Mouse (Mus musculus): ENCODE measurements around the gene Gm10842. TPM values are rescaled to one million over a fixed set of nuclear protein-coding genes. Genes with fewer than 3 reads are reported as not detected.
A peak's percentile ranks its signal among the peaks of the same experiment; 100 is the strongest.

Gene Gm10842
- total RNA-seq, 1 experiment from 2014 or later = not detected

DNA sequence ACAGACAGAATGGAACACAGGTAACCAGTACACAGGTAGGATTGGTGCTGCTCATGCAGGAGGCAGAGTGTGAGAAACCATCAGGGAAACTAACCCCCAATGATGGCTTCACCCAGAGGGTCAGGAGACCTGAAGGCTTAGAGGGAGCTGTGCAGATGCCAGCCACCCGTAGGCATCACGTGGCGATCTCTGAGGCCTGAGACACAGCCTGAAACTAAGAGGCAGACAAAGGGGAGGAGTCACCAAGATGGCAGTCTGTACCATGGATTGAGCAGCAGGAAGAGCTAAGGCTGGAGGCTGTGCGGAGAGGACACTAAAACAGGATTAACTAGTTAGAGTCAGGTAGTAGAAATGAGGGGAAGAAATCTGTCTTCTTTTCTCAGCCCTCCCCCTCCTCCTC lies 4.0 kb downstream of the Gm10842 start:
- ATAC-seq (replicated peaks in 1 of 2; ENCODE audit: insufficient read depth in 1 of 2, low FRiP score in 2 of 2, low TSS enrichment in 1 of 2, low read depth in 1 of 2, poor library complexity in 2 of 2, severe bottlenecking in 2 of 2) = no peak

DNA sequence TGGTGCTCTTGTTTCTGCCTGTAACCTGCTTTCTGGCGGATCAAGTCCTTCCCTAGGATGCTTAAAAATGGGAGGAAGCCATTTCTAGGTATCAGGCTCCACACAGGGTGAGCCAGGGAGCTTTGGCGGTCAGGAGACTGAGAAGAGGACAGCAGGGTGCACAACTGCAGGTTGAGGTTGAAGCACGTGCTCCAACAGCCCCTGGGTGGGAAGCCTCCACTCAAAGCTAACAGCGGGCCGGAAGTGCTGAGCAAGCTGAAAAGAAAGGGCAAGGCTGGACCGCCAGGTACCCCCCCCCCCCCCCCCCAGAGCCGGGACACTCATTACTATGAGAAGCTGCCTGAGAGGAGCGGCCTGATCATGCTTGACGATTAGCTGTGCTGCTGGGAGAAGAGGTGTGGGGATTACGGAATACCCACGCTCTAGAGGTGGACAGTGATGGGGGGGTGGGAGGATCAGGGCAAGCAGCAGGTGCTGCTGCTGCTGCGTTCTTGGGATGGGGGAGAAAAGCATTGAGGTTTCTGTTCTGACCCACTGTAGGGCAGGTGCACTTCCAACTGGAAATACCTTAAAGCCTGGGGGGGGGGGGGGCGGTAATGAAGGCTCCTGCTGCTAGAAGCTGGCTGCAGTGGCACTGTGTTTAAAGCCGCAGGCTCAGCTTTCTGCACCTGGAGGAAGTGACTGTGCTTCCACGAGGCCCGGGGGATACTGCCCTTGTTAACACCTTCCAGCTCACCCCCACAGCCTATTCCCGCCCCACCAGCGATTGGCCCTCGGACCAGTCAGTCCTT lies 4.7 kb downstream of the Gm10842 start:
- ATAC-seq (replicated peaks in 1 of 2; ENCODE audit: insufficient read depth in 1 of 2, low FRiP score in 2 of 2, low TSS enrichment in 1 of 2, low read depth in 1 of 2, poor library complexity in 2 of 2, severe bottlenecking in 2 of 2) = peak; percentile 63 to 76

DNA sequence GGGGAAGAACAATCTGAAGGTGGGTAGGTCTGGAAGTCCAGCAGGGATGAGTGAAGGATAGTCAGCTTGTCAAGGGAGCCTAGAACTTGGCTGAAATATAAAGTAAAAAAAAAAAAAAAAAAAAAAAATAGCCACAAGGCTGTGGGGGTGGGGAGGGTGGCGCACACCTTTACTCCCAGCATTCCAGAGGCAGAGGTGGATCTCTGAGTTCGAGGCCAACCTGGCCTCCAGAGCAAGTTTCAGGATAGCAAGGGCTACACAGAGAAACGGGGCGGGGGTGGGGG lies 5.3 kb downstream of the Gm10842 start:
- ATAC-seq (replicated peaks in 1 of 2; ENCODE audit: insufficient read depth in 1 of 2, low FRiP score in 2 of 2, low TSS enrichment in 1 of 2, low read depth in 1 of 2, poor library complexity in 2 of 2, severe bottlenecking in 2 of 2) = no peak

DNA sequence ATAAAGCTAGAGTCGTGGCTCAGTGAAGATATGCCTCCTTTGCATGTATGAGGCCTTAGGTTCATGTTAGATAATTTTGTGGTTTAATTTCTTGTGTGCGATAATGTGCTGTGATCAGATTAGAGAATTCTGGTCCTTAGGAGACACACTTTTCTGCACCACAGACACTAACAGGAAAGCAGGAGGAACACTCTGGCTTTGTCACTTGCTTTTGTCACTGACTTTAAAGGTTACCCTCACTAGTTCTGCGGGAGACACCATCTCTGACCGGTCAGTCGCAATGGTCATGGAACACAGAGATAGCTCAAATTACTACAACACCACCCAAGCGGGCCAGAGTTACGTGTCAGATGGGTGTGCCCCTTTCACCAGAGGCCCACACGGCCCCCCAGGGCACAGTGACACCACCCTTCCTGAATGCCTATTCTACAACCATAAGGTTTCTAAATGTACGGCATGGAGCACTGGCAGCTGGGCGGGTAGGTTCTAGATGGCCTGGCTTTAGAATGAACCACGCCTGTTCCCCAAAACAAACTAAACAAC lies 5.7 kb downstream of the Gm10842 start:
- ATAC-seq (replicated peaks in 1 of 2; ENCODE audit: insufficient read depth in 1 of 2, low FRiP score in 2 of 2, low TSS enrichment in 1 of 2, low read depth in 1 of 2, poor library complexity in 2 of 2, severe bottlenecking in 2 of 2) = peak in 1 of 2 experiments; percentile 24; a peak in 1 of 4 replicates

DNA sequence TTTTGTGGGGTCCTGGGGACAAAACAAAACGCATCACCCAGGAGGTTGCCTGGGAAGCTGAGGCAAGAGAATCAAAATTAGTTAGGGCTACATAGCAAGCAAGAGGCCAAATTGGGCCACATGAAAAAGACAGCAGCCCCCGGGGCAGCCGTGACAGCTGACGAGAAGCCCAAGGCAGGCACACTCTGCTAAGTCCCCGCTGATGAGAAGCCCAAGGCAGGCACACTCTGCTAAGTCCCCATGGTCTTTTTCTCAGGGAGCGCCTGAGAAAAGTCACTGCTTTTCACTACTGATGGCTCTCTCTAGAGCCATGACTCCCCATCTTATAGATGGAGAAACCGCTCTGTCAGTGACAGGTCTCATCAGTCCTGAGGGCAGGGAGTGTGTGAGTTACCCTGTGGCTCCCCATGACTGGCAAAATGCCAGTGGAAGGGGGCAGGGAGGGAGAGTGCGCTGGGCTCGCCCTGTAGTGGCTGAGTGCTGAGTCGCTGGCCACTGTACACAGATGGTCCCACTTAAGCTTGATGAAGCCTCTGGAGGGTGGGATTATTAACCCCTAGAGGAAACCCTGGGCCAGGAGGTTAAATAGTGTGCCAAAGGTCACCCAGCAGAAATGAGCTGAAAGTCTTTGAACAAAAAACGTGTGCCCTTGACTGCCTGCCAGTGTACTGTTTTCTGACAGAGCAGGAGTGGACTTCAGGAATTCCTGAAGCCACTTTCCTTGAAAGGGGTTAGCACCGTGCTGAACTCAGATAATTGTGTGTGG lies 6.6 kb downstream of the Gm10842 start:
- ATAC-seq (replicated peaks in 1 of 2; ENCODE audit: insufficient read depth in 1 of 2, low FRiP score in 2 of 2, low TSS enrichment in 1 of 2, low read depth in 1 of 2, poor library complexity in 2 of 2, severe bottlenecking in 2 of 2) = 0 out of 4 replicates have a peak, but pooled peaks have one; percentile 13 to 18

DNA sequence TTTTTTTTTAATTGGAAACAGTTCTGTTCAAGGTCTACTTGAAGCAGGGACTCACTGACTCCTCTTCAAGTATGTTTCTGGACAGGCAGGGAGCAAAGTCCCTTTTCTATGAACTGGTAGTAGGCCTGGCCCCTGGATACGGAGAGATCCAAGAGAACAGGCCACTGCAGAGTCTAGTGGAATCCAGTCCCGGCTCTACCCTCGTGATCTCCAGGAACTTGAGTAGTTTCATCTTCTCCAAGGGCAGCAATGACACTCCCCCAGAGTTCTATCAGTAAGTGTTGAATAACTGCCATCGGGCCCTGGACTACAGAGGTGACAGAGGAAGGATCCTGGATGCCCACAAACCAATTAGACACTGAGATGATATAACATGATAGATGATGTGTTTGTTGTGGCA lies 9.2 kb downstream of the Gm10842 start:
- ATAC-seq (replicated peaks in 1 of 2; ENCODE audit: insufficient read depth in 1 of 2, low FRiP score in 2 of 2, low TSS enrichment in 1 of 2, low read depth in 1 of 2, poor library complexity in 2 of 2, severe bottlenecking in 2 of 2) = no peak

DNA sequence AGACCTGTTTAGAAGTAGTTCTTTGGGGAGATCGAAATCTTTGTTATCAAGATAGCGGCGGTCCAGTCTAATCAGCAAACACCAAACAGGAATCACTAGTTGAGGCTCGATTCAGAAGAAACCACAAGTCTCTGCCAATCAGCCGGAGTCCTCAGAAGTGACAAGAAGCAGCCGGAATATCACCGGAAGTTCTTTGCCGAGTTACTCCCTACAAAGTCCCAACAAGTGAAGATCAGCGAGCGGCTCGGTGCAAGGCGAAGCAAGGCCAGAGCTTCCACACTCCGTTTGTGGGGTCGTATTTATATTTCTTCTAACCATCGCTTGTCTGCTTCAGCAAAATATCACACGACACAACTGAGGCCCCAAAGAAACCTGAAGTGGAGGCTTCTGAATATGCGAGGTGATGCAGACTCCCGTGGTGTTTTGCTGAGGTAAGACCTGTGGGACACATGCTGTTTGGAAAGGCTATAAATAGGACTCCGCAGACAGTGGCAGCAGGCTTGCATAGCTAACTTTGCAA lies 10.1 kb downstream of the Gm10842 start:
- ATAC-seq (replicated peaks in 1 of 2; ENCODE audit: insufficient read depth in 1 of 2, low FRiP score in 2 of 2, low TSS enrichment in 1 of 2, low read depth in 1 of 2, poor library complexity in 2 of 2, severe bottlenecking in 2 of 2) = no peak

DNA sequence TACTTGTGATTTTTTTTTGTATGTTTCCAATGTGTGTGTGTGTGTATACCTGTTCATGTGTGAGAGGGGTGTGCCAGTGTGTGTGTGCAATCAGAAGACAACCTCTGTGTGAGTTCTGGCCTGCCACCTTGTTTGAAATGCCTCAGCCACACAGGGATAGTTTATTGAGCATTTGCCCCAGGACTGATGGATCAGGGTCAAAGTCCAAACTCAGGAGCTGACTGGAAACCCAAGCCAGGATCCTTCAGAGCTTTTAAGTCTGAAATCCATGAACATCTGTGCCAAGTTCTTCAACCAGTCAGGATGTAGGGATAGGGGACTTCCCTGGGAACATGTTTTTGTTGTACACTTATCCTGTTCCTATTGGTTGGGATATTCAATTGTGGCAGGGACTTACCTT lies 11.4 kb downstream of the Gm10842 start:
- no peak for ATAC-seq (replicated peaks in 1 of 2; ENCODE audit: insufficient read depth in 1 of 2, low FRiP score in 2 of 2, low TSS enrichment in 1 of 2, low read depth in 1 of 2, poor library complexity in 2 of 2, severe bottlenecking in 2 of 2)

DNA sequence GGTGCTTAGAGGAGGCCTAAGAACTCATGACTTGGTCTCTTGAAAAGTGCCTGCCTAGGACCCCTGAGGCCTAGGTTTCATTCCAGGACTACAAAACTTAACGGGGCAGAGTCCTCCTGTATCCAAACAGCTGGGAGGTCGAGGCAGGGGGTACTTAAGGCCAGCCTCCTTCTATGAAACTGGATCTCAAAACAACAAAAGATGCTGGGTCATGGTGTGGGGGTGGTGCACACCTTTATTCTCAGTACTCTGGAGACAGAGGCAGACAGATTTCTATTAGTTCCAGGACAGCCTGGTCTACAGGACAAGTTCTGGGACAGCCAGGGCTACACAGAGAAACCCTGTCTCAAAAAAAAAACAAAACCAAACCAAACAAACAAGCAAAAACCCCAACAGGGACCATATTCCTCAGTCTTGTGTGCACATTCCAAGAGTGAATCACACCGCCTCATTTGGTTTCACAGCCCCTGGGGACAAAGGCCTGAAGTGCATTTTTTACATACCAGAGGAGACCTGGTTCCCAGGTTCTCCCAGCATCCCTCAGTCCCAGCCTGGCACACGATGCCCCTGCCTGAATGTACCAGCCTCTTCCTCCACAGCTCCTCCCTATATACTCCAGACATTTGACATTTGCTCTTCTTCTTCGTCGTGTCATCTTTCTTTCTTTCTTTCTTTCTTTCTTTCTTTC lies 13.1 kb downstream of the Gm10842 start:
- no peak for ATAC-seq (replicated peaks in 1 of 2; ENCODE audit: insufficient read depth in 1 of 2, low FRiP score in 2 of 2, low TSS enrichment in 1 of 2, low read depth in 1 of 2, poor library complexity in 2 of 2, severe bottlenecking in 2 of 2)

DNA sequence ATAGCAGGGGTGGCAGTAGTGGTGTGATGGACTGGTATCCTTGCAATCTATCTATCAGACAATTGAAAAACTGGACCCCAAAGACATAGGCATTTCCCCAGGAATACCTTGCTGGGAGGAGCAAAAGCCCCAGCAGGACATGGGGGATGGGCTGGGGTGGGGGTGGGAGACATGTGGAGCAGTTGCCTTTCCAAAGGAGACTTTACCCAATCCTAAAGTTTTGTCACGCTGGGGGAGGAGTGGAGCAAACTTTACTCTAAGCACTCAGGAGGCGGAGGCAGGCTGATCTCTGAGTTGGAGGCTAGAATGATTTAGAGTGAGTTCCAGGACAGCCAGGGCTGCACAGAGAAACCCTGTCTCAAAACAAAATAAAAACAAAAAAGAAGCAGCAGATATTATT lies 14.7 kb downstream of the Gm10842 start:
- ATAC-seq (replicated peaks in 1 of 2; ENCODE audit: insufficient read depth in 1 of 2, low FRiP score in 2 of 2, low TSS enrichment in 1 of 2, low read depth in 1 of 2, poor library complexity in 2 of 2, severe bottlenecking in 2 of 2) = no peak

DNA sequence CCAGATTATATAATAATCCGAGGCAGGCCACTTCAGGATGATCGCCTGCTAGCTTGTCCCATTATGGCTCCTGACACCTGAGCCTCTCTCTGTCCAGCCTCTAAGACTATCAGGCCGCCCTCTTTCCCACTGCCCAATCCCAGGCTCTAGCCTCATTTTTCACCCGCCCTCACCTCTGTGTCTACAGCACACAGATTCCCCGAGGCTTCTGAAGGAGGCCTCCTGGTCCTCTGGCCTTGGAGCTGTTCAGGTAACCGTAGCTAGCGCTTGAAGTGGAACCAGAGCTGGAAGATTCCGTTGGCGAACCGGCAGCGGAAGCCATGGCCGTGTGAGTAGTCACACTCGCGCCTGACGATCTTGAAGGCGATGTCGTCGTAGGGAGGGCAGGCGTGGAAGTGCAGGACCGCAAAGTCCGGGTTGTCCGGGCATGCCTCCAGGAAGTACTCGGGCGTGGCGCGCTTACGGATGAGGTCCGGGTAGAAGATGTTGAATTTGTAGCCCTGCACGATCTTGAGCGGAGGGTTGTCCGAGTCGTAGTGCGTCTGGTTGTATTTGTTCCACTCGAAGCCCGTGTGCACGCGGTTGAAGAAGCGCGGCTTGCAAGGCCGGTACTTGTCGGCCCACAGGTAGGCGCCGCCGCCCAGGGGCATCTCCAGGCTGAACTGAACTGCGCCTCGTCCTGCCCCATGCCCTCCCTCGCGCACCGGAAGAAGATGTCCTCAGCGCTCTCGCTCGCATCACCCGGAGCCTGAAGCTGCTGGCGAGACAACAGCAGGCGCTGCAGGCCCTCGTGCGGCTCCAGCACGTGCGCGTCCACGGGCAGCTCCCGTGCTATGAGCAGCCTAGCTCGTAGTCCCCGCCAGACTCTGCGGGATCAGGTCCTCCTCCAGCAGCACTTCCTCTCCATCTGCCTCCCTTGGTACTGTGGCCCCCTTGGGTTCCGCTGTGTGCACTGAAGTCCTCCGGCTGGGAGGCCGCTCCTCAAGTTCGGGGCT lies 18.1 kb downstream of the Gm10842 start:
- no peak for ATAC-seq (replicated peaks in 1 of 2; ENCODE audit: insufficient read depth in 1 of 2, low FRiP score in 2 of 2, low TSS enrichment in 1 of 2, low read depth in 1 of 2, poor library complexity in 2 of 2, severe bottlenecking in 2 of 2)

DNA sequence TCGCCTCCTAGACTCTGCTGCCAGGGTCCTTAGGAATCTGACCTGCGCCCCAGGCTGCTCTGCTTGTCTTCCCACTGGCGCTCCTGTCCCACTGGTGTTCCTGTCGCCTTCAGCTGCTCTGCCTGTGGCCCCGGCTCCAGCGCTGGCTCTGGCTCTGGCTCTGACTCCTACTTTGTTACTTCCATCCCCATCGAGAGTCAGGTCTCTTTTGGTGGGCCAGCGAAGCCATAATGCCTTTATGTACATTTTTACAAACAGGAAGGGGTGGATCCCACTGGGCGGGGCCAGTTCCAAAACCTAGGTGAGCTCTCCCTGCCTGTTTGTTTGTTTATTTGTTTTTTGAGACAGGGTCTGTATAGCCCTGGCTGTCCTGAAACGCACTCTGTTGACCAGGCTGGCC lies 20.1 kb downstream of the Gm10842 start:
- ATAC-seq (replicated peaks in 1 of 2; ENCODE audit: insufficient read depth in 1 of 2, low FRiP score in 2 of 2, low TSS enrichment in 1 of 2, low read depth in 1 of 2, poor library complexity in 2 of 2, severe bottlenecking in 2 of 2) = no peak

DNA sequence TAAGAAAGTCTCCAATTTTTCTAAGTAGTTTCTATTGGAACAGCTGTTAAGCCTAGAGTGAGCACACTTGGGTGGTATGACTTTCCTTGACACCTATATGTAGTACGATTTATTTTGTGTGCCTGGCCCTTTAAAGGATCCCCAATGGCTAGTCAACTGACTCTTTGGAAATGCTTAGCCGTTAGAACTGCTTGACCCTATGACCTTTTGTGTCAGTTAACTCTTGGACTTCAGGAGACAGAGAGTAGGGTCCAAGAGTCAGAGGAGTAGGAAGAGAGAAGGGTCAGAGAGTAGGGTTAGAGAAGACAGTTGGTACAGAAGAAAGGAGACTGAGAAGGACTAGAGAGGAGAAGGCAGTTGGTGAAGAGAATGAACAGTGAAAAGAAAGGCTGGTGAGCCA lies 31.8 kb downstream of the Gm10842 start, which contains the start of gene Tlk2:
Tlk2 (plus strand) TSS at position 292 of the 400 bp plus-strand sequence.
- no peak for ATAC-seq (replicated peaks in 1 of 2; ENCODE audit: insufficient read depth in 1 of 2, low FRiP score in 2 of 2, low TSS enrichment in 1 of 2, low read depth in 1 of 2, poor library complexity in 2 of 2, severe bottlenecking in 2 of 2)

DNA sequence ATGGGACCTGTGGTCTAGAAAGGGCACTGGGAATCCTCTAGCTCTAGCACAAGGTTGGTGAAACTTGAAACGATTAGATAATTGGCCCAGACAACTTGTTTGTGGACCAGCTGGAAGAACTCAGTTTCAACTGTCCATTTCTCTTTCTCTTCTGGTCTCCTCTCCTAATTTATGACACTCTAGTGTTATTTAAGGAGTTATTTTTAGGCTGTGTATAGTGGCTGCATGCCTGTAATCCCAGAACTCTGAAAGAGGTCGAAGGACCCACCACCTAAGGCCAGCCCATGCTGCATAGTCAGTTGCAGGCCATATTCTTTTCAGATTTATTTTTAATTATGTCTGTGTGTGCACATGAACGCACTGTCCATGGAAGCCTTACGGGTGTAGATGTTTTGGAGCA lies 32.8 kb downstream of the Gm10842 start:
- no peak for ATAC-seq (replicated peaks in 1 of 2; ENCODE audit: insufficient read depth in 1 of 2, low FRiP score in 2 of 2, low TSS enrichment in 1 of 2, low read depth in 1 of 2, poor library complexity in 2 of 2, severe bottlenecking in 2 of 2)

DNA sequence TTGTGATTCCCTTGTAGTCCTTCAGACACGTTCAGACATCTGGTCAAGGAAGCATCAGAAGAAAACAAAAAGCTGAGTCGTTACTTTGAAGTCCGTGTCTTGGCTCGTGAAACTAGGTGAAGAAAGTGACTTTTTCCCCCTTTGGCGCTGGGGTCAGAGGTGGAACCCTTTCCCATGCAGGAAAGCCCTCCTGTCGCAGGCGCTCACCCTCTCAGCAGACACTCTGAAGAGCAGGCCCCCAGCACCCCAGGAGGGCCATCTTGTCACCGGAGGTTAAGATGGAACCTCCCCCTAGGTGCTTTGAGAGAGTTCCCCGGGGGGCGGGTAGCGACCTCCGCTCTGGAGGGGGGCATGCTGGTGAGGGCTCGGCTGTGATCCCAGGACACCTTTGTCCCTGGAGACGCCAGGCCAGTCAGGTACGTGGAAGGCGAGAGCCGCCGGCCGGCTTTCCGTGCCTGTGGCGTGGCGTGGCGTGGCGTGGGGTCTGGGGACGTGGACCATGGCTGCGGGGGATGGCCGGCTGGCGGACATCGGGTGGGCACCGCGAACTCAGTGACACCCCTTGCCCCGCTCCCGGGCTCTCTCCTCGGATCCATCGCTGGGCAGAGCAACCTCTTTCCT lies 33.9 kb downstream of the Gm10842 start:
- no peak for ATAC-seq (replicated peaks in 1 of 2; ENCODE audit: insufficient read depth in 1 of 2, low FRiP score in 2 of 2, low TSS enrichment in 1 of 2, low read depth in 1 of 2, poor library complexity in 2 of 2, severe bottlenecking in 2 of 2)

DNA sequence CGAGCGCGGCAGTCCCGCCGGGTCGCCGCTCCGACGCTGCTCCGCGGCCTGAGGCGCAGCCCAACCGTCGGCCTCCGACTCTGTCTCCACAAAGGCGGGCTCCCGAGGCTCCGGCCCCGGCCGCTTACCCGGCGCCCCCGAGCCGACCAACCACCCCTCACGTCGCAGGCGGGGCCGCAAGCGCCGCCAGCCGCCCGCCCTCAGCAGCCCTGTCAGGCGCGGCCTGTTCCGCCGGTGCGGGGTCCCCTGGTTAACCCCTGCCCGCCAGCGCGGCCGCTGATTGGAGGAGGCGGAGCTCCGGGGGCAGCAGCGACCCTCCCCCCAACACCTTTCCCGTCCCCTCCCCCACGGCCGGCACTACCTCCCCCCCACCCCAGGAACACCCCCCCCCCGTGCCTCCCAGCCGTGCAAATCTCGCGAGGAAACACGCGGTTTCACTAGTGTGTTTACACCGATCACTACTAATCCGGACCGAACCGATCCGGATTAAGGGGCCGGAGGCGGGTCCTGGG lies 34.5 kb downstream of the Gm10842 start:
- ATAC-seq (replicated peaks in 1 of 2; ENCODE audit: insufficient read depth in 1 of 2, low FRiP score in 2 of 2, low TSS enrichment in 1 of 2, low read depth in 1 of 2, poor library complexity in 2 of 2, severe bottlenecking in 2 of 2) = peak; percentile 80 to 87

All from hematopoietic stem cell, adult 5-6 weeks (primary cell).